Mouse (Mus musculus): ENCODE data around the gene Slc25a12. TPM values are rescaled to one million over a fixed set of nuclear protein-coding genes. Genes with fewer than 3 reads are reported as not detected.

Slc25a12 gene
- total and polyA plus RNA-seq, 2 experiments from 2014 or later = 106 to 116 TPM

DNA sequence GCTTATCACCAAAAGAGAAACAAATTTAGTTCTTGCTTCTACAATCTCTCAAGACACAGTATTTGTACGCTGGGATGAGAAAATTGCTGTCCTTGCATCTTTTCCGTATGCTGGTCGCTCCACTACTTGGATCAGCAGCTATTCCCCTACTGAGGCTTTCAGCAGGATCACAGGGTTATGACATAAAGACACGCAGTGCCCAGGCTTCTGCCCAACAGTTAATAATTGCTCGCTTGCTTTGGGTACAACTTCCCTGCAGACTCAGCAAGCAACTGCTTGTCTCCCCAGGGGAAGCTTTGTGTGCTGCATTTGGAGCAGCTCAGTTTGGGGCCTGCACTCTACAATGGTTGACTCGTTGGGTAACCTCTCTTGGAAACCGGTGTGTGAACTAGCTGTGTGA is 91.8 kb downstream of the Slc25a12 start:
- Histone ChIP-seq H3K4me3 (ENCODE audit: low read depth, low read length) (no peak overlapping the region), H3K4me2 (ENCODE audit: low read depth) (no peak overlapping the region), H3K9ac (no peak overlapping the region), H3K36me3 (ENCODE audit: insufficient read depth) (peaks cover 31% of the 10 kb centered on the region), H3K4me1 (ENCODE audit: insufficient read depth) (no peaks in the 10 kb centered on the region), H3K27ac (ENCODE audit: low read depth, low read length) (no peak overlapping the region), H3K27me3 (ENCODE audit: insufficient read depth, low read length) (no peaks in the 10 kb centered on the region), H3K9me3 (ENCODE audit: low read length) (no peaks in the 10 kb centered on the region)
- TF ChIP-seq CTCF (IDR thresholded peaks at IDR 0.05; ENCODE audit: low read depth) = no peak
- WGBS = 76% methylated on average over 7 of the region's 7 CpGs
- ATAC-seq (no peak), DNase-seq (no peak)

DNA sequence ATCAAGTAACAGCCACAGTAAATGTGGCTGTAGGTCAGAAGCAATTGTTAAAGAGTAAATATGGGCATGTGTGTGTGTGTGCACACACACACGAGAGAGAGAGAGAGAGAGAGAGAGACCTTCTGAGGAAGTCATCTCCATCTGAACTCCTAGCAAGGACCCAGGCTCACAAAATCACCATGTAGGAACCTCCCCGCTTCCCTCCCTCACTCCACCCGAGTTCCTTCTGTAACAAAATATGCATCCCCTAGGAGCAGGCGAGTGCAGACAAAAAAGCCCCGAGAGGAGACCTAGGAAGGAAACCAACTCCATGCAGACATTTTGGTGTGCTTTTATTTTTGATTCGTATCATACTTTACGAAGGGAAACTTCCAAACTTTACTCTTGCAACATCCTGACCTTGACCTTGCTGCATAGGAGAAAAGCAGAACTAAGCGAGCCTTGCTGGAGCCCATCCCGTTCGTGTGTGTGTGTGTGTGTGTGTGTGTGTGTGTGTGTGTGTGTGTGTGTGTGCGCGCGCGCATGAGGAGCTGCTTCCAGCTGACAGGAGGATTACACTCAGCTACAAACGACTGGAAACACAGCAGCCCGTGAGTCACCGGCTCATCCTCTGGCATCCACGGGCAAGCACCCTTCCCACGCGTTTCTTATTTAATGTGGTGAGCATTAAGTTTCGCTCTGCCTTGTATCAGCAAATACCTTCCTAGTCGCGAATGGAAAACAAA is 93.4 kb downstream of the Slc25a12 start:
- no peak for DNase-seq
- TF ChIP-seq CTCF (IDR thresholded peaks at IDR 0.05; ENCODE audit: low read depth) = no peak
- Histone ChIP-seq H3K9ac (no peak overlapping the region), H3K4me1 (ENCODE audit: insufficient read depth) (no peaks in the 10 kb centered on the region), H3K4me3 (ENCODE audit: low read depth, low read length) (no peak overlapping the region), H3K36me3 (ENCODE audit: insufficient read depth) (peaks cover 31% of the 10 kb centered on the region), H3K27ac (ENCODE audit: low read depth, low read length) (no peak overlapping the region), H3K9me3 (ENCODE audit: low read length) (no peaks in the 10 kb centered on the region), H3K27me3 (ENCODE audit: insufficient read depth, low read length) (no peaks in the 10 kb centered on the region), H3K4me2 (ENCODE audit: low read depth) (no peak overlapping the region)
- no peak for ATAC-seq
- WGBS = 73% methylated on average over 23 of the region's 23 CpGs

DNA sequence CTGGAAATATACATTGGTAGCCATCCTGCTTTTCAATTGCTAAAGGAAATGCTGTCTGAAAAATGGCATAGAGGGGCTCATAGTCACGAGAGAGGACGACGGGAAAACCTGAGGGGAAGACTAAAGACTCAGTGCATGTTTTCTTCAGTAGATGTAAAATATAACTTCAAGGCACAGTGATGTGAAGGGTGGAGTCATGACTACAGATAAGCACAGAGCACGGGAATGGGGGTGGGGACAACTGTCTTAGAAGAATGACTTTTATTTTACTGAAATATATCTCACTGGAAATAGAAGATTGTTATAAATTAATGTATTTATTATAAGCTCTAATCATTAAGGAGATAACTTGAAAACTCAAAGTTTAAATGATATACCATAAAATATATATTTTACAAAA is 97.5 kb downstream of the Slc25a12 start:
- Histone ChIP-seq H3K9ac (no peak overlapping the region), H3K27ac (ENCODE audit: low read depth, low read length) (no peak overlapping the region), H3K4me1 (ENCODE audit: insufficient read depth) (no peaks in the 10 kb centered on the region), H3K4me2 (ENCODE audit: low read depth) (no peak overlapping the region), H3K27me3 (ENCODE audit: insufficient read depth, low read length) (no peaks in the 10 kb centered on the region), H3K9me3 (ENCODE audit: low read length) (no peaks in the 10 kb centered on the region), H3K4me3 (ENCODE audit: low read depth, low read length) (no peak overlapping the region), H3K36me3 (ENCODE audit: insufficient read depth) (peaks cover 20% of the 10 kb centered on the region)
- 81% methylated on average over 4 of the region's 4 CpGs for WGBS
- ATAC-seq (no peak), DNase-seq (no peak)
- no peak for TF ChIP-seq CTCF (IDR thresholded peaks at IDR 0.05; ENCODE audit: low read depth)

DNA sequence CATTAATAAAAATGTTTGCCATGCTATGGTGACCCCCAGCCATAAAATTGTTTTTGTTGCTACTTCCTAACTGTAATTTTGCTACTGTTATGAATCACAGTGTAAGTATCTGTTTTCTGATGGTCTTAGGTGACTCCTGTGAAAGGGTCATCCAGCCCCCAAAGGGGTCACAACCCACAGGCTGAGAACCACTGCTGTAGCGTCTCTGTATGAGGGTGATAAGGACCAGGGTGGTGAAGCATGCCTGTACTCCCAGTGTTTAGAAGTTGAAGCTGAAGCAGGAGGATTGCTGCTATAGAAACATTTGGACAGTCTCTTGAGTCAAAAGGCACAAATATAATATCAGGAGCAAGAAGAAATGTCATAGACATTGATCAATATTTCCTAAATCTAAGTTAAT is 98.2 kb downstream of the Slc25a12 start:
- H3K4me2 ChIP-seq (ENCODE audit: low read depth) = no peak overlapping the region
- no peak for TF ChIP-seq CTCF (IDR thresholded peaks at IDR 0.05; ENCODE audit: low read depth)
- no peak overlapping the region for H3K27ac ChIP-seq (ENCODE audit: low read depth, low read length)
- no peak overlapping the region for H3K4me3 ChIP-seq (ENCODE audit: low read depth, low read length)
- no peak for ATAC-seq
- no peaks in the 10 kb centered on the region for H3K27me3 ChIP-seq (ENCODE audit: insufficient read depth, low read length)
- 82% methylated on average over 1 of the region's 1 CpGs for WGBS
- H3K36me3 ChIP-seq (ENCODE audit: insufficient read depth) = peaks cover 17% of the 10 kb centered on the region
- no peaks in the 10 kb centered on the region for H3K4me1 ChIP-seq (ENCODE audit: insufficient read depth)
- no peak overlapping the region for H3K9ac ChIP-seq
- H3K9me3 ChIP-seq (ENCODE audit: low read length) = no peaks in the 10 kb centered on the region
- DNase-seq = no peak

DNA sequence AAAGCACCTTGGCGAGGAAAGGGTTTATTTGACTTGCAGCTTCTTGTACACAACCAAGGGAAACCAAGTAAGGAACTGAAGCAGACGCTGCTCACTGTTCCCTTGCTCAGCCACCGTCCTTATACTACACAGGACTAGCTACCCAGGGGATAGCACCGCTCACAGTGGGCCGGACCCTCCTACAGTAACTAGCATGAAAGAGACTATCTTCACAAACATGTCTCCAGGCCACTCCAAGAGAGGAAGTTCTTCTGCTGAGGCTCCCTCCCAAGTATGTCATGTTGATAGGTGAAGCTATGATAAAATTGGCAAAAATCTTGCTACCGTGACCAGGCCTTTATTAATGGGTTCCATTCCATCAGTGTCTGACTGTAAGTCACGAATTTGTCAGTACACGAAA is 98.9 kb downstream of the Slc25a12 start:
- Histone ChIP-seq H3K4me3 (ENCODE audit: low read depth, low read length) (no peak overlapping the region), H3K27me3 (ENCODE audit: insufficient read depth, low read length) (no peaks in the 10 kb centered on the region), H3K4me1 (ENCODE audit: insufficient read depth) (no peaks in the 10 kb centered on the region), H3K36me3 (ENCODE audit: insufficient read depth) (peaks cover 15% of the 10 kb centered on the region), H3K9ac (no peak overlapping the region), H3K4me2 (ENCODE audit: low read depth) (no peak overlapping the region), H3K27ac (ENCODE audit: low read depth, low read length) (no peak overlapping the region), H3K9me3 (ENCODE audit: low read length) (no peaks in the 10 kb centered on the region)
- ATAC-seq (no peak), DNase-seq (no peak)
- no peak for TF ChIP-seq CTCF (IDR thresholded peaks at IDR 0.05; ENCODE audit: low read depth)
- WGBS = 97% methylated on average over 8 of the region's 8 CpGs

DNA sequence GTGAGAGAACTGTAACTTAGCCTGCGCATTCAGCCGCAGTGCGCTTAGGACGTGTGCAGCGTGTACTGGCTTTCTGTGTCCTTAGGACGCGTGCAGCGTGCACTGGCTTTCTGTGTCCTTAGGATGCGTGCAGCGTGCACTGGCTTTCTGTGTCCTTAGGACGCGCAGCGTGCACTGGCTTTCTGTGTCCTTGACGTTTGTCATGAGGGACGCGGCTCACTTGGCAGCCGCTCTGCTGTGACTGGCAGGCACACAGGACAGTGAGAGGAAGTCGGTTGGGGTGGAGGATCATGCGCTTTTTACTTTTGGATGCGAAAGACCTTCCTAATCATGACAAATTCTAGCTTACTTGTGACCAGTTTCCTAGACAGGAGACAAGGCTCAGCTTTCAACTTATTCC is 103.0 kb downstream of the Slc25a12 start:
- 88% methylated on average over 20 of the region's 20 CpGs for WGBS
- H3K9me3 ChIP-seq (ENCODE audit: low read length) = no peaks in the 10 kb centered on the region
- no peak overlapping the region for H3K4me3 ChIP-seq (ENCODE audit: low read depth, low read length)
- H3K27me3 ChIP-seq (ENCODE audit: insufficient read depth, low read length) = no peaks in the 10 kb centered on the region
- no peak for TF ChIP-seq CTCF (IDR thresholded peaks at IDR 0.05; ENCODE audit: low read depth)
- H3K36me3 ChIP-seq (ENCODE audit: insufficient read depth) = peaks cover 32% of the 10 kb centered on the region
- no peak overlapping the region for H3K9ac ChIP-seq
- H3K4me1 ChIP-seq (ENCODE audit: insufficient read depth) = no peaks in the 10 kb centered on the region
- ATAC-seq (no peak), DNase-seq (no peak)
- no peak overlapping the region for H3K4me2 ChIP-seq (ENCODE audit: low read depth)
- no peak overlapping the region for H3K27ac ChIP-seq (ENCODE audit: low read depth, low read length)

DNA sequence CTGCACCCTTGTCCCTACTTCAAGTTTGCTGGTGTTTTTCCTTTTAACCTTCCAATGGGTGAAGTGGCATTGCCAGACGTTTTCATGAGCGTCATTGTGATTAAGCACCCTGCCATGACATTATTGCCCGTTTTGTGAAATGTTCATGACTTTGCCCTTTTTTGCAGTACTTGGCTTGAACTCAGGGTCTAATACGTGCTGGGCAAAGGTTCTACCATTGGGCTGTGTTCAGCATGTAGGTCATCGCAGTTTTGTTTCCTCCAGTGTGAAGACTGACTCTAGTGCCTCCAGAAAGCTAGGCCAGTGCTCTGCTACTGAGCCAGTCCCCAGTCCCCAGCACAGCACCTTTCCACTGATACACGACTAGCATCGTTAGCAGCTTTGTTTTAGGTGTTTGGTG is 111.0 kb downstream of the Slc25a12 start:
- no peaks in the 10 kb centered on the region for H3K27me3 ChIP-seq (ENCODE audit: insufficient read depth, low read length)
- no peak for TF ChIP-seq CTCF (IDR thresholded peaks at IDR 0.05; ENCODE audit: low read depth)
- H3K9me3 ChIP-seq (ENCODE audit: low read length) = no peaks in the 10 kb centered on the region
- peaks cover 60% of the 10 kb centered on the region for H3K36me3 ChIP-seq (ENCODE audit: insufficient read depth)
- ATAC-seq = no peak
- DNase-seq = no peak
- H3K4me3 ChIP-seq (ENCODE audit: low read depth, low read length) = no peak overlapping the region
- H3K27ac ChIP-seq (ENCODE audit: low read depth, low read length) = no peak overlapping the region
- H3K4me1 ChIP-seq (ENCODE audit: insufficient read depth) = no peaks in the 10 kb centered on the region
- WGBS = 71% methylated on average over 7 of the region's 7 CpGs
- H3K4me2 ChIP-seq (ENCODE audit: low read depth) = no peak overlapping the region
- no peak overlapping the region for H3K9ac ChIP-seq
